Mouse (Mus musculus) bone marrow, adult 2 months (tissue): ENCODE data around the gene Slco4c1.

ENCODE experiments used
- CTCF ChIP-seq: fragments of 200-500 bp; IDR thresholded peaks from 2 replicates; pipeline ENCODE4 v1.5.1; 2011; ENCODE audit warnings: low read length, control low read depth; ENCODE audit not compliant: control insufficient read depth, insufficient read depth
- POLR2A ChIP-seq: fragments of 200-500 bp; IDR thresholded peaks from 2 replicates; pipeline ENCODE4 v1.6.1; 2011; ENCODE audit warnings: low read depth, mild to moderate bottlenecking, control low read depth, low read length, borderline replicate concordance; ENCODE audit not compliant: control insufficient read depth

DNA sequence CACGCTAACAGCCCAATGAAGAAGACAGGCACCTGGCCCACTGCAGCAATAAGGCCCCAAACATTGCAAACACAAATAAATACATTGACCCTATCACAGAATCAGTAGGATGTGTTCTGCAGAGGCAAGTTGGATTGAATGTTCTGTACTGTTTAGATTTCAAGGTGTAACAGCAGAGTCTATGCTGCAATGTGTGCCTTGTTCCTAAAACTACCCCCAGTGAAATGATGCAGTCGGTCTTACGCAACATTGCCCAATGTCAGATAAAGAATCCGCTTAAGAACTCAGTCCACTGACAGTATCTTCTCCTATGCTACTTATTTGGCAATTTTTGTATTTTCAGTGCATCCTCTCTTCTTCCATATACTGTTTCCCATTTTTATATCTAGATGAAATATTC lies 6.0 kb downstream of the Slco4c1 start:
- TF ChIP-seq CTCF (no peak), POLR2A (no peak)
